Mouse (Mus musculus) embryo, embryonic 10 days (tissue): ENCODE results near the gene Snrpc.

ENCODE experiments used
- DNase-seq: peaks from one replicate; pipeline ENCODE4 v3.0.0-alpha.2; 2015; ENCODE audit warnings: low spot score

Snrpc gene

GRCm38 (mm10) chr17:27859131-27859530 lies 21.2 kb downstream of the Snrpc start:
- DNase-seq: no peak

GRCm38 (mm10) chr17:27865461-27865860 lies 27.5 kb downstream of the Snrpc start:
- DNase-seq: no peak

- DNase-seq: no peak
Measured at GRCm38 (mm10) chr17:27866737-27867136, 28.8 kb downstream of the Snrpc start.

GRCm38 (mm10) chr17:27871851-27872250 lies 33.9 kb downstream of the Snrpc start:
- no peak for DNase-seq

GRCm38 (mm10) chr17:27873583-27873982 lies 35.6 kb downstream of the Snrpc start:
- no peak for DNase-seq

GRCm38 (mm10) chr17:27874510-27874909 lies 36.6 kb downstream of the Snrpc start:
- no peak for DNase-seq

- DNase-seq: peak; percentile 41
Measured at GRCm38 (mm10) chr17:27881518-27881917, 43.6 kb downstream of the Snrpc start.

GRCm38 (mm10) chr17:27883129-27883528 lies 45.2 kb downstream of the Snrpc start:
- no peak for DNase-seq

- DNase-seq: no peak
Measured at GRCm38 (mm10) chr17:27883994-27884393, 46.0 kb downstream of the Snrpc start.

GRCm38 (mm10) chr17:27886499-27887210 lies 48.7 kb downstream of the Snrpc start:
- no peak for DNase-seq
